ENCODE assay signal across 8 mouse cellular contexts in genomic region chr2:181288691-181289090, GRCm38 (mm10). TPM values are rescaled to one million over a fixed set of nuclear protein-coding genes. Genes with fewer than 3 reads are reported as not detected.
DNase-seq lines count a peak whose midpoint lies in the region; ATAC-seq and TF ChIP-seq lines count a peak whose summit lies in the region.

No protein-coding gene starts in this region.

- no peak for ATAC-seq in lung, embryonic 14.5 days (ENCODE audit: insufficient read depth)
- ATAC-seq in CD4-positive, CD25-positive, alpha-beta regulatory T cell, adult 4 months: no peak

- peak overlapping the region; percentile 90 for H3K9ac ChIP-seq in lung, embryonic 14.5 days

- H3K4me2 ChIP-seq in lung, embryonic 14.5 days: peak overlapping the region; percentile 71

- H3K9me3 ChIP-seq in lung, embryonic 14.5 days (ENCODE audit: low read depth, low read length): no peaks in the 10 kb centered on the region
- H3K9me3 ChIP-seq in forebrain, embryonic 10.5 days: no peaks in the 10 kb centered on the region

- H3K4me1 ChIP-seq in lung, embryonic 14.5 days (ENCODE audit: insufficient read depth): peaks cover 4% of the 10 kb centered on the region; the same call in 1 of the 2 replicates
- H3K4me1 ChIP-seq in forebrain, embryonic 10.5 days: peaks cover 25% of the 10 kb centered on the region
- H3K4me1 ChIP-seq in small intestine, adult 2 months (ENCODE audit: control insufficient read depth, insufficient read depth, insufficient read length, low read length): peaks cover 7% of the 10 kb centered on the region; the same call in 1 of the 2 replicates

- no peak for TF ChIP-seq POLR2A in small intestine, adult 2 months (IDR thresholded peaks at IDR 0.05; ENCODE audit: low read depth, low read length)

- peaks cover 11% of the 10 kb centered on the region for H3K36me3 ChIP-seq in lung, embryonic 14.5 days (ENCODE audit: insufficient read depth)
- H3K36me3 ChIP-seq in forebrain, embryonic 10.5 days (replicated peaks): peaks cover 28% of the 10 kb centered on the region
- H3K36me3 ChIP-seq in small intestine, adult 2 months (ENCODE audit: control insufficient read depth, insufficient read depth, low read length): peaks cover 5% of the 10 kb centered on the region

- TF ChIP-seq CTCF in lung, embryonic 14.5 days (IDR thresholded peaks at IDR 0.05; ENCODE audit: low read depth): no peak
- TF ChIP-seq CTCF in small intestine, adult 2 months (IDR thresholded peaks at IDR 0.05; ENCODE audit: extremely low read depth, insufficient read length, insufficient replicate concordance, low read depth, low read length): no peak

- 0 out of 2 replicates have a peak overlapping the region, but pooled peaks have one; percentile 10 for H3K27ac ChIP-seq in lung, embryonic 14.5 days (ENCODE audit: low read depth)
- H3K27ac ChIP-seq in forebrain, embryonic 10.5 days: 0 out of 2 replicates have a peak overlapping the region, but pooled peaks have one; percentile 98
- peak overlapping the region; percentile 1; the same call in 1 of the 2 replicates for H3K27ac ChIP-seq in small intestine, adult 2 months (ENCODE audit: insufficient read depth, low read depth, low read length)

- DNase-seq in lung, embryonic 14.5 days: no peak
- DNase-seq in lung, postnatal 10 days: no peak
- DNase-seq in forebrain, embryonic 10.5 days (ENCODE audit: extremely low spot score, low spot score): no peak
- DNase-seq in kidney, postnatal 36 days: peak; percentile 32 to 41
- no peak for DNase-seq in MN1 (ENCODE audit: low spot score)
- DNase-seq in cerebellum, postnatal 10 days: no peak

- no peaks in the 10 kb centered on the region for H3K27me3 ChIP-seq in lung, embryonic 14.5 days (ENCODE audit: insufficient read depth, low read length)
- H3K27me3 ChIP-seq in forebrain, embryonic 10.5 days (ENCODE audit: poor library complexity, severe bottlenecking): no peaks in the 10 kb centered on the region
- no peaks in the 10 kb centered on the region for H3K27me3 ChIP-seq in small intestine, adult 2 months (ENCODE audit: control insufficient read depth, insufficient read depth, low read length)

- WGBS in lung, embryonic 14.5 days: 70% methylated on average over 3 of the region's 3 CpGs
- WGBS in forebrain, embryonic 10.5 days: 84% methylated on average over 3 of the region's 3 CpGs
- WGBS in small intestine, adult 2 months: 38% methylated on average over 3 of the region's 3 CpGs

- H3K4me3 ChIP-seq in lung, embryonic 14.5 days (ENCODE audit: low read depth, low read length): peak overlapping the region; percentile 70
- peak overlapping the region; percentile 75 for H3K4me3 ChIP-seq in forebrain, embryonic 10.5 days
- H3K4me3 ChIP-seq in small intestine, adult 2 months (ENCODE audit: low read depth, low read length): peak overlapping the region; percentile 74; the same call in 1 of the 2 replicates

RNA-seq across cellular contexts. Expression of gene Gmeb2, which starts 0.9 kb away (rescaled TPM):
- polyA plus RNA-seq in lung, embryonic 14.5 days (2014; fragmentation: Nextera tagmentation; extraction: Ambion mirVana): 18.0 and 21.2 TPM in 2 replicates
- 20.7 and 21.6 TPM in 2 replicates for polyA plus RNA-seq in forebrain, embryonic 10.5 days (2016; fragmentation: Nextera tagmentation; extraction: Ambion mirVana)
- 14.0 and 29.1 TPM in 2 replicates for polyA plus RNA-seq in small intestine, adult 2 months (2012; rRNA removed)
- 1 to 10 TPM; 9.5 to 9.7 TPM for polyA plus RNA-seq in CD4-positive, CD25-positive, alpha-beta regulatory T cell, adult 4 months (2017; shearing (Covaris generic))

RNA-seq across cellular contexts. Expression of gene Stmn3, which starts 25.6 kb away (rescaled TPM):
- polyA plus RNA-seq in lung, embryonic 14.5 days (2014; fragmentation: Nextera tagmentation; extraction: Ambion mirVana): 1.6 and 2.5 TPM in 2 replicates
- polyA plus RNA-seq in forebrain, embryonic 10.5 days (2016; fragmentation: Nextera tagmentation; extraction: Ambion mirVana): 56.4 and 76.0 TPM in 2 replicates
- 0.90 and 1.3 TPM in 2 replicates for polyA plus RNA-seq in small intestine, adult 2 months (2012; rRNA removed)
- polyA plus RNA-seq in CD4-positive, CD25-positive, alpha-beta regulatory T cell, adult 4 months (2017; shearing (Covaris generic)): not detected

RNA-seq across cellular contexts. Expression of gene Rtel1, which starts 30.8 kb away (rescaled TPM):
- 67.0 and 70.3 TPM in 2 replicates for polyA plus RNA-seq in lung, embryonic 14.5 days (2014; fragmentation: Nextera tagmentation; extraction: Ambion mirVana)
- 81.3 and 83.6 TPM in 2 replicates for polyA plus RNA-seq in forebrain, embryonic 10.5 days (2016; fragmentation: Nextera tagmentation; extraction: Ambion mirVana)
- 16.4 and 24.7 TPM in 2 replicates for polyA plus RNA-seq in small intestine, adult 2 months (2012; rRNA removed)
- 10 to 100 TPM; 42.4 to 44.3 TPM for polyA plus RNA-seq in CD4-positive, CD25-positive, alpha-beta regulatory T cell, adult 4 months (2017; shearing (Covaris generic))

RNA-seq across cellular contexts. Expression of gene Helz2, which starts 46.9 kb away (rescaled TPM):
- 2.5 and 3.0 TPM in 2 replicates for polyA plus RNA-seq in lung, embryonic 14.5 days (2014; fragmentation: Nextera tagmentation; extraction: Ambion mirVana)
- polyA plus RNA-seq in forebrain, embryonic 10.5 days (2016; fragmentation: Nextera tagmentation; extraction: Ambion mirVana): 0.69 and 0.77 TPM in 2 replicates
- polyA plus RNA-seq in small intestine, adult 2 months (2012; rRNA removed): 36.1 and 67.3 TPM in 2 replicates
- 10 to 100 TPM; 19.7 to 25.9 TPM for polyA plus RNA-seq in CD4-positive, CD25-positive, alpha-beta regulatory T cell, adult 4 months (2017; shearing (Covaris generic))

Comparison
In these comparisons a context has a peak if more than half of its experiments do, and no peak if none do; other contexts are left out.
1. DNase-seq: peak in kidney, postnatal 36 days (2 of 2); none in lung, embryonic 14.5 days (single experiment), lung, postnatal 10 days (single experiment), forebrain, embryonic 10.5 days (single experiment), MN1 (single experiment) and cerebellum, postnatal 10 days (0 of 2).
2. H3K27ac ChIP-seq: peak in every context shown above with its lines; median percentile 98 in forebrain, embryonic 10.5 days; 10 in lung, embryonic 14.5 days; 1 in small intestine, adult 2 months.
3. RNA of gene Stmn3, which starts 25.6 kb away (polyA plus RNA-seq): 56.4 to 76.0 TPM in forebrain, embryonic 10.5 days; 1.6 to 2.5 TPM in lung, embryonic 14.5 days, 0.90 to 1.3 TPM in small intestine, adult 2 months and not detected in CD4-positive, CD25-positive, alpha-beta regulatory T cell, adult 4 months; every median in the first group is over 10 times any median in the second.
4. Peak in every context shown above with its lines, with median percentiles within 50 percentile points of each other: H3K4me3 ChIP-seq.